In genomic region chr12:89312586-89312985, GRCm38 (mm10) we compare ENCODE assay signal across 9 mouse cellular contexts.
DNase-seq lines count a peak whose midpoint lies in the region; ATAC-seq and TF ChIP-seq lines count a peak whose summit lies in the region.
"Had no signal": no experiment of that assay in that cellular context is flagged by ENCODE, and none has a peak within 500 bp of the region (broad histone marks: within the 10 kb centered on the region; RNA-seq: fewer than 3 reads in every experiment).

No protein-coding gene starts in this region.

- no peak overlapping the region for H3K4me2 ChIP-seq in hindbrain, embryonic 11.5 days (replicated peaks; ENCODE audit: low read depth, low read length)
- no peak overlapping the region for H3K4me2 ChIP-seq in hindbrain, embryonic 12.5 days (replicated peaks)
- H3K4me2 ChIP-seq: limb, embryonic 13.5 days had no signal

- H3K9me3 ChIP-seq in hindbrain, embryonic 11.5 days (ENCODE audit: control insufficient read depth, low read length): no peaks in the 10 kb centered on the region
- no peaks in the 10 kb centered on the region for H3K9me3 ChIP-seq in hindbrain, embryonic 12.5 days (replicated peaks)
- H3K9me3 ChIP-seq: limb, embryonic 13.5 days had no signal

- WGBS in hindbrain, embryonic 11.5 days: 25% methylated on average over 1 of the region's 1 CpGs
- 31% methylated on average over 1 of the region's 1 CpGs for WGBS in hindbrain, embryonic 12.5 days

- H3K4me1 ChIP-seq in hindbrain, embryonic 11.5 days (replicated peaks; ENCODE audit: control insufficient read depth, insufficient read depth, low read length): no peaks in the 10 kb centered on the region
- no peaks in the 10 kb centered on the region for H3K4me1 ChIP-seq in hindbrain, embryonic 12.5 days
- H3K4me1 ChIP-seq: limb, embryonic 13.5 days had no signal

- no peaks in the 10 kb centered on the region for H3K27me3 ChIP-seq in hindbrain, embryonic 11.5 days (ENCODE audit: control insufficient read depth, insufficient read depth, low read length)
- H3K27me3 ChIP-seq in hindbrain, embryonic 12.5 days: no peaks in the 10 kb centered on the region
- H3K27me3 ChIP-seq in Patski: no peaks in the 10 kb centered on the region
- H3K27me3 ChIP-seq: limb, embryonic 13.5 days had no signal

- no peak for ATAC-seq in hindbrain, embryonic 11.5 days (ENCODE audit: low FRiP score)
- no peak for ATAC-seq in hindbrain, embryonic 12.5 days (ENCODE audit: low FRiP score)
- no peak for ATAC-seq in Patski
- ATAC-seq in hematopoietic stem cell, adult 5-6 weeks (replicated peaks in 1 of 2; ENCODE audit: insufficient read depth in 1 of 2, low FRiP score in 2 of 2, low TSS enrichment in 1 of 2, low read depth in 1 of 2, poor library complexity in 2 of 2, severe bottlenecking in 2 of 2): peak; percentile 85 to 89

- peak; percentile 46 for TF ChIP-seq CTCF in Patski (IDR thresholded peaks at IDR 0.05)

- peak; percentile 53 for DNase-seq in hindbrain, embryonic 11.5 days (ENCODE audit: low spot score)
- DNase-seq in 416B (ENCODE audit: low read depth) (peak; percentile 50), Patski (ENCODE audit: low read depth, low spot score) (no peak)
- DNase-seq in frontal cortex, postnatal 14 days (ENCODE audit: low spot score in 2 of 2): no peak
- DNase-seq in yolk sac, embryonic 10.5 days (ENCODE audit: low spot score): no peak
- DNase-seq in frontal cortex, postnatal 25 days (ENCODE audit: low spot score in 2 of 2): no peak

- POLR2A ChIA-PET in Patski (lab: Charles Lee): no interaction called here

- no peak overlapping the region for H3K27ac ChIP-seq in hindbrain, embryonic 11.5 days (ENCODE audit: low read depth, low read length)
- H3K27ac ChIP-seq in hindbrain, embryonic 12.5 days: no peak overlapping the region
- H3K27ac ChIP-seq: limb, embryonic 13.5 days had no signal

- no peak overlapping the region for H3K4me3 ChIP-seq in hindbrain, embryonic 11.5 days (ENCODE audit: low read depth, low read length)
- H3K4me3 ChIP-seq in hindbrain, embryonic 12.5 days: no peak overlapping the region
- H3K4me3 ChIP-seq: limb, embryonic 13.5 days had no signal

- H3K9ac ChIP-seq in hindbrain, embryonic 11.5 days (ENCODE audit: low read depth, low read length): no peak overlapping the region
- no peak overlapping the region for H3K9ac ChIP-seq in hindbrain, embryonic 12.5 days
- H3K9ac ChIP-seq: limb, embryonic 13.5 days had no signal

- H3K36me3 ChIP-seq in hindbrain, embryonic 11.5 days (ENCODE audit: control insufficient read depth, insufficient read depth, low read length): no peaks in the 10 kb centered on the region
- H3K36me3 ChIP-seq in hindbrain, embryonic 12.5 days: no peaks in the 10 kb centered on the region
- H3K36me3 ChIP-seq: limb, embryonic 13.5 days had no signal

- in situ Hi-C loops in Patski (cut with MboI; ENCODE audit: low pct_unique_long_range_greater_than_20kb): no loop called here

- CTCF ChIA-PET in Patski (lab: Charles Lee): no interaction called here

Comparison
In these comparisons a context has a peak if more than half of its experiments do, and no peak if none do; other contexts are left out.
1. ATAC-seq: peak in hematopoietic stem cell, adult 5-6 weeks (2 of 2); none in hindbrain, embryonic 11.5 days (single experiment), hindbrain, embryonic 12.5 days (single experiment) and Patski (single experiment).
2. DNase-seq: peak in hindbrain, embryonic 11.5 days (single experiment) and 416B (single experiment); none in Patski (single experiment), frontal cortex, postnatal 14 days (0 of 2), yolk sac, embryonic 10.5 days (single experiment) and frontal cortex, postnatal 25 days (0 of 2).